Mouse (Mus musculus): ENCODE measurements around the gene Gm20431.

- TF ChIP-seq CTCF (IDR thresholded peaks at IDR 0.05; ENCODE audit: extremely low read depth, insufficient read depth, low read length) (no peak), POLR2A (IDR thresholded peaks at IDR 0.05; ENCODE audit: extremely low read depth, insufficient read depth, low read length) (no peak)
These were observed 31.5 kb upstream of the Gm20431 start for GRCm38 (mm10) chr2:167692831-167693230.

Data from cortical plate, adult 2 months (tissue).